Mouse (Mus musculus) liver, adult 2 months (tissue): ENCODE data around the gene Cnnm1.

ENCODE experiments used
- CTCF ChIP-seq: fragments of 200-500 bp; IDR thresholded peaks from 2 replicates; pipeline ENCODE4 v1.5.1; 2011; ENCODE audit warnings: low read depth, low read length, control low read depth
- POLR2A ChIP-seq: fragments of 200-500 bp; IDR thresholded peaks from 2 replicates; pipeline ENCODE4 v1.6.1; 2011; ENCODE audit warnings: low read length, control low read depth; ENCODE audit not compliant: insufficient read depth; ENCODE audit errors: extremely low read depth

GRCm38 (mm10) chr19:43523551-43523950 lies 83.3 kb downstream of the Cnnm1 start:
- TF ChIP-seq CTCF = no peak
- no peak for TF ChIP-seq POLR2A
